Mouse (Mus musculus): ENCODE measurements around the gene Rgs7. TPM values are rescaled to one million over a fixed set of nuclear protein-coding genes. Genes with fewer than 3 reads are reported as not detected.

Gene Rgs7
- polyA plus RNA-seq, 1 experiment = not detected

DNA sequence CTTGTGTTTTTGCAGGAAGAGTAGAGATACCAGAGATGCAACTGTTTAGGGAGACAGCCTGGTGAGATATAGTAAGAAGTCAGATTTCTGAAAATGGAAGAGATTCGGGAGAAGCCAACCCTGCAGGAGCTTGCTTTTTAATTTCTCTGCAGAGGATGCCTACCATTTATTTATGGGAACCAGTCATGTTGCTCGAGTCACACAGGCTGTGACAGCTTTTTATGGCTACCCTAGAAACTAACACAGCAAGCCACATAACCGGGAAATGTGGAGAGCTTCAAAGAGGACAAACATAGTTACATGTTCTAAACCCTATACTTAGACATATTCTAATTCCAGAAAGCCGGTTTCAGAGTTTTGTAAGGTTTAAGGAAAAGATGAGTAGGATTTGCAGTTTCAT, 349.2 kb downstream of the Rgs7 start:
- Histone ChIP-seq H3K4me3 (ENCODE audit: insufficient read depth, low read length) (no peak overlapping the region), H3K27ac (ENCODE audit: insufficient read depth, low read depth, low read length) (no peak overlapping the region), H3K4me1 (ENCODE audit: control insufficient read depth, insufficient read depth, low read length) (no peaks in the 10 kb centered on the region)
- TF ChIP-seq POLR2A (IDR thresholded peaks at IDR 0.05; ENCODE audit: borderline replicate concordance, low read depth, low read length) = no peak
- no peak for TF ChIP-seq CTCF (IDR thresholded peaks at IDR 0.05; ENCODE audit: low read depth, low read length)

DNA sequence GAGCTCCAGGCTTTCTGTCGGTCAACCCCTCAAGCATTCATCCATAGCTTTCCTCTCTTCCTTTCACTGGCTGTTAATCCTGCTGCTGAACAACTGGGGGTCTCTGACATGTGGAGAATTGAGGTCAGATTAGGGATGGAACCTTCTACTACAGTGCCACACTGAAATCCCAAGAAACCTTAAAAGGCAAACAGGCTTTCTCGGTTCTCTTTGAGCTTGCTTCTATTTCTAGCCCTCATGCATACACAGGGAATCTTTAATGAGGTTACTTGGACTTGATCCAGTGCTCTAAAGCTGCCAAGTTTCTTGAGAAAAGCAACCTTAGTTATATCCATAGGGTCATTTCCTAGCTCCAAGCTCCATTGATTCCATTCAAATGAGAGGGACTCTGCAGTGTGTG, 363.8 kb downstream of the Rgs7 start:
- Histone ChIP-seq H3K4me3 (ENCODE audit: insufficient read depth, low read length) (no peak overlapping the region), H3K4me1 (ENCODE audit: control insufficient read depth, insufficient read depth, low read length) (no peaks in the 10 kb centered on the region), H3K27ac (ENCODE audit: insufficient read depth, low read depth, low read length) (no peak overlapping the region)
- TF ChIP-seq CTCF (IDR thresholded peaks at IDR 0.05; ENCODE audit: low read depth, low read length) (no peak), POLR2A (IDR thresholded peaks at IDR 0.05; ENCODE audit: borderline replicate concordance, low read depth, low read length) (no peak)

DNA sequence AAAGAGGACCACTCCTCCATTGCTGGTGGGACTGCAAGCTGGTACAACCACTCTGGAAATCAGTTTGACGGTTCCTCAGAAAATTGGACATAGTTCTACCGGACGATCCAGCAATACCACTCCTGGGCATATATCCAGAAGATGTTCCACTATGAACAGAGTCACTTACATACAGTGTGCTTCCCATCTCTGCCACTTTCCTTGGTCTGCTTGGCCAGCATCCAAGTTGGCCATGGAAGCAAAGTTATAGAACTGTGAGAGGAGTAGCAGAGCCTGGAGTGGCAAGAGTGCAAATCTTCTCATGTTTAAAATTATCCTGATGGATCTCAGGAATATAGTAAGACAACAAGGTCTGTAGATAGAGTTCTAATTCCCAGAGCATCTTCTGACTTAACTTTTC, 367.9 kb downstream of the Rgs7 start:
- Histone ChIP-seq H3K4me1 (ENCODE audit: control insufficient read depth, insufficient read depth, low read length) (no peaks in the 10 kb centered on the region), H3K27ac (ENCODE audit: insufficient read depth, low read depth, low read length) (no peak overlapping the region), H3K4me3 (ENCODE audit: insufficient read depth, low read length) (no peak overlapping the region)
- TF ChIP-seq POLR2A (IDR thresholded peaks at IDR 0.05; ENCODE audit: borderline replicate concordance, low read depth, low read length) (no peak), CTCF (IDR thresholded peaks at IDR 0.05; ENCODE audit: low read depth, low read length) (no peak)

DNA sequence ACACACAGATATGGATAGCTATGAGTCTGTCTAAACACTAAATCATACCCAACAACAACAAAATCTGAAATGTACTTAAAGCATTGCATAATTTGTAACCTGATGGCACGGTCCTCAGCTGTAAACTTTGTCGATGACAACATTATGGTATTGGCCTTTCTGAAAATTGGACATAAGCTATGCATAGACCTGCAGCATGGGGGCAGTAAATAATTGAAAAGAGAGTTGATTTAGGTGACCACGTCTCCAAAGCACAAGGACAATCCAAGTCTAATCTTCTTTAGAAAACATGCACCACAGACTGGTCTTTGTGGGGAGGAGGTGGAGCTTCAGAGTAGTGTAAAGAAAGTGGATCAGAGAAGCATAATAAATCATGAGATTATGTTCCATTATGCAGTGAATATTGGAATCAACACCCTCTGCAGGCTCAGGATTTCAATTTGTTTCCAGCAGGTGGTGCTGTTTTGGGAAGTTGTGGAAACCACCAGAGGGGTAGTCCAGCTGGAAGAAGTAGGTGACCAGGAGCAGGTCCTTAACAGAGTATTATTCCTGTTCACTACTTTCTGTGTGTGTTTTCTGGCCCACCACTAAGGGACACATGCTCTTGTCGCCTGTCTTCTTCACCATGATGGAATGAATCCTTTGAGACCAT, 373.3 kb downstream of the Rgs7 start:
- H3K4me1 ChIP-seq (ENCODE audit: control insufficient read depth, insufficient read depth, low read length) = no peaks in the 10 kb centered on the region
- no peak overlapping the region for H3K4me3 ChIP-seq (ENCODE audit: insufficient read depth, low read length)
- no peak overlapping the region for H3K27ac ChIP-seq (ENCODE audit: insufficient read depth, low read depth, low read length)
- TF ChIP-seq POLR2A (IDR thresholded peaks at IDR 0.05; ENCODE audit: borderline replicate concordance, low read depth, low read length) = no peak

DNA sequence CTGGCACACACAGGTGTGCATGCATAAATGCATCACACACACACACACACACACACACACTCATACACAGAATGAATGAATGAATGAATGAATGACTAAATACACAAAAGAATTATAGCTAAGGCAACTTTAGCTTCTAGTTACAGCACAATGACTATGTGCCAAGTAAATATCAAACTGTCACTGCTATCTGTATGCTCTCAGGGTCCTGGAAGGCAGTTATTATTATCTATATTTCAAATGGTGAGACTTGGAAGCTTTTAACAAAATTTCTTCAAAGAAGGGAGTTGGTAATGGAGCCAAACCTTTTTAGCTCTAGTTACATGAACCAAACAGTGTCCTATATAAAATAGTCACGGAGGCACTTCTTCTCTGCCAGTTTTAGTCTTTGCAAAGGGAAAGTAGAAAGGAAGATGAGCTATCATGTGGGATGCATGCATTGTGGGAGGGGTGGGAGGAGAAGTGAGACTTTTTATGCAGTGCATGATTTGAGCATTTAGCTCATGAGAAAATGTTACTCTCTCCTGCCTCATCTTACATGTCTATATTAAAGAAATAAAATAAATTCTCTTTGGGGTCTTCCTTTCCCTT, 383.9 kb downstream of the Rgs7 start:
- no peaks in the 10 kb centered on the region for H3K4me1 ChIP-seq (ENCODE audit: control insufficient read depth, insufficient read depth, low read length)
- H3K27ac ChIP-seq (ENCODE audit: insufficient read depth, low read depth, low read length) = no peak overlapping the region
- H3K4me3 ChIP-seq (ENCODE audit: insufficient read depth, low read length) = no peak overlapping the region
- TF ChIP-seq POLR2A (IDR thresholded peaks at IDR 0.05; ENCODE audit: borderline replicate concordance, low read depth, low read length) (no peak), CTCF (IDR thresholded peaks at IDR 0.05; ENCODE audit: low read depth, low read length) (no peak)

DNA sequence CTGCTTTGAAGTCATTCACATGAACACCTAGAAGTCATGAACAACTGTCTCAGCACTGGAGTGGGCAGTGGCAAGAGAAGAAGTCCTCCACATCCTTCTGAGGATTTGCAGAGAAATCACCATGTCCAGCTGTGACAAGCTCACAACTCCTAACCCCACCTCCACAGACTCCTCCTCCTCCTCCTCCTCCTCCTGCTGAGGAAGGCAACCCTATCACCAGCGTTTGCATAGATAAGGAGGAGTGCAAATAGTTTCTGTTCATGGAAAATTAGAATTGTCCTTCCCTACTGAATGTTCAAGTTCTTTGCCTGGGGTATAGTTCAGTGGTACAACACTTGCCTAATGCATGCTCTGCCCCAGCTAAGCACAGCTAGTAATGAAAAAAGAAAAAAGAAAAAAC, 386.0 kb downstream of the Rgs7 start:
- no peak overlapping the region for H3K4me3 ChIP-seq (ENCODE audit: insufficient read depth, low read length)
- TF ChIP-seq CTCF (IDR thresholded peaks at IDR 0.05; ENCODE audit: low read depth, low read length) (no peak), POLR2A (IDR thresholded peaks at IDR 0.05; ENCODE audit: borderline replicate concordance, low read depth, low read length) (no peak)
- no peaks in the 10 kb centered on the region for H3K4me1 ChIP-seq (ENCODE audit: control insufficient read depth, insufficient read depth, low read length)
- no peak overlapping the region for H3K27ac ChIP-seq (ENCODE audit: insufficient read depth, low read depth, low read length)

DNA sequence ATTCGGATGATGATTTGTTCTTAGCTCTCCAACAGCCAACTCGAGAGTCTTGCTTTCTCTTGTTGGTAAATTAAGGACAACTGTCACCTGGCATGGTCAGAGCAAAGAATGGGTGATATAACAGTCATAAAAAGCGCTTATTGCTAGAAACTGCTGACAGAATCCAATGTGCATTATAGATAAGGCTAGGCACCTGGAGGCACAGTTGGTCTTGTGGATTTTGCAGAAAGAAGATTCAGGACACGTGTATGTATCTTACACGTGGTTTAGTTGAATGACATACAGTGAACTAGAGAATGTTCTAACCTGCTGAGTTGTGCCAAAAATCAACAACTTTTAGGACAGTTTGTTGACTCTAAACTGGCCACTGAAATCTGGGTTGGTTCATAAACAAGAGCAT, 386.9 kb downstream of the Rgs7 start:
- H3K4me3 ChIP-seq (ENCODE audit: insufficient read depth, low read length) = no peak overlapping the region
- TF ChIP-seq POLR2A (IDR thresholded peaks at IDR 0.05; ENCODE audit: borderline replicate concordance, low read depth, low read length) (no peak), CTCF (IDR thresholded peaks at IDR 0.05; ENCODE audit: low read depth, low read length) (no peak)
- H3K4me1 ChIP-seq (ENCODE audit: control insufficient read depth, insufficient read depth, low read length) = no peaks in the 10 kb centered on the region
- no peak overlapping the region for H3K27ac ChIP-seq (ENCODE audit: insufficient read depth, low read depth, low read length)

DNA sequence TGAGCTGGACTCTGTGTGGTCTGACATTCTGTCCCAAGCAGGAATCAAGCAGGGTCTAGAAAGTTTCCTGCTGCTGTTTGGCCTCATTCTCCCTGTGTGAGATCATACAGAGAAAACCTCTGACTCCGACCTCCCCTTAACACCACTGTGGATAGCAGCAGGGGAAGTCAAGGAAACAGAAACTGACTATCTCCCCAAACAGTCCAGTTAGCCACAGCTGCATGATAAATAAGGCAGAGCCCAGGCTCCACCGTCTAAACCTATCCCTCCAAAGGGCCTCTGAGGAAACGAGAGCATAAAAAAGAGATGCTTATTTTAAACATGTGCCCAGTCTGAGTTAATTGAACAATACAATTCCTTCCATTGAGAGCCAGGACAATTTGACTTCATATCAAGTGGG, 395.3 kb downstream of the Rgs7 start:
- TF ChIP-seq POLR2A (IDR thresholded peaks at IDR 0.05; ENCODE audit: borderline replicate concordance, low read depth, low read length) (no peak), CTCF (IDR thresholded peaks at IDR 0.05; ENCODE audit: low read depth, low read length) (no peak)

DNA sequence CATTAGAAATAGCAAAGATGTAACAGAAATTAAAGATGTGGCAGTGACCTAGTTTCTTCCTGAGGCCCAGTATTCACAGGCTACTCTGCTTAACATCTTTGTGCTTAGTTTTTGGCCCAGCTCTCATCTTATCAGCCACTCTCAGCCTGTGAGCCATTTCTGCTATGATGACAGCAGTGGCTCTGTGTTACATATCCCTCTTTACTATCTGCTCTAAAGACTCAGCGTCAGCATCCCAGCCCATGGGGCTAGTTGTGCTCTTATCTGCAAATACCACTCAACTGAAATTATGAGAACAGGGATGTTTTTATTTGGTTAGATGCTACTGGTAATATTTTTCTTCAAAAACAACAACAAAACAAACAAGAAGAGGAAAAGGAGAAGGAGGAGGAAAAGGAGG, 410.2 kb downstream of the Rgs7 start:
- TF ChIP-seq CTCF (IDR thresholded peaks at IDR 0.05; ENCODE audit: low read depth, low read length) (no peak), POLR2A (IDR thresholded peaks at IDR 0.05; ENCODE audit: borderline replicate concordance, low read depth, low read length) (no peak)
- Histone ChIP-seq H3K27ac (ENCODE audit: insufficient read depth, low read depth, low read length) (no peak overlapping the region), H3K4me3 (ENCODE audit: insufficient read depth, low read length) (no peak overlapping the region), H3K4me1 (ENCODE audit: control insufficient read depth, insufficient read depth, low read length) (no peaks in the 10 kb centered on the region)

More for the DNA sequence above, 395.3 kb downstream of the Rgs7 start:
- Histone ChIP-seq H3K27ac (ENCODE audit: insufficient read depth, low read depth, low read length) (no peak overlapping the region), H3K4me3 (ENCODE audit: insufficient read depth, low read length) (no peak overlapping the region), H3K4me1 (ENCODE audit: control insufficient read depth, insufficient read depth, low read length) (no peaks in the 10 kb centered on the region)

DNA sequence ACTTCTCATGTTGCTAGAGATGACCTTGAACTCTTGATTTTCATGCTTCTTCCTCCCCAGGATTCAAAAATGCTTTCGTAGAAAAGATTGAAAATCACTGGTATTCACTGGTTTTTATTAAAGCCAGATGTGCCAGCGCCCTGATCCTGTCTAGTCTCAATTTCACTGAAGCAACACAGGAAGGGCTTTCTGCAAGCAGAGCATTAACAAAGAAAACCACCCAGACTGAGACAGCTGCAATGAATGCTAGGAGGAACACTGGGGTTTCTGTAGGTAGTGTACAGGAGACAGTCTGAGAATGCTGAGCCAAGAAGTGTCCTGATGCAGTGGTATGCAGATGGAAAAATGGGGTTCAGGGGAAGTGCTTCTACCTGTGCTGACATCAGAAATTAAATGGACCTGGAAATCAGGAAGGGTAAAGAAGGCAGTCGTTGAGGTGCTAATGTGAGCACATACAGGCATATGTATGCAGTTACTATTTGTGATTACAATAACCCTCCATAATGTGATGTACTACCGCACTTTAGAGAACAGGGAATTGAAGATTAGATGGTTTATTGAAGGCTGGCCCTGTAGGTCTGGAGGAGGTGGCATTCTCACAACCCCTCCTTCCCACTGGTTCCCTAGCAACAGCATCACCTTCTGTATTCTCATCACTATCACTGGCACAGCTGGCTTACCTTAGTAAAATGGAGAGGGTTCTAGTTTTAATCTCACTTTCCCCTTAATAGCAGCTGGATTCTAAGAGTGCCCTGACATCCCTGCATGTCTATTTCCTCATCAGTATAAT, 412.3 kb downstream of the Rgs7 start:
- Histone ChIP-seq H3K4me3 (ENCODE audit: insufficient read depth, low read length) (no peak overlapping the region), H3K4me1 (ENCODE audit: control insufficient read depth, insufficient read depth, low read length) (no peaks in the 10 kb centered on the region), H3K27ac (ENCODE audit: insufficient read depth, low read depth, low read length) (no peak overlapping the region)
- TF ChIP-seq CTCF (IDR thresholded peaks at IDR 0.05; ENCODE audit: low read depth, low read length) (no peak), POLR2A (IDR thresholded peaks at IDR 0.05; ENCODE audit: borderline replicate concordance, low read depth, low read length) (no peak)
